Mouse (Mus musculus) central nervous system, embryonic 18 days (tissue): ENCODE results near the gene Gpsm1. TPM values are rescaled to one million over a fixed set of nuclear protein-coding genes. Genes with fewer than 3 reads are reported as not detected.

Experiments used
- polyA plus RNA-seq: library from polyadenylated mRNA; depleted of rRNA; stranded (reverse); fragments of >200 nt; gene quantifications from 2 replicates; pipeline ENCODE4 v1.2.3, GENCODE M21; 2012; rRNA removed

The Gpsm1 gene
- polyA plus RNA-seq, result 133 and 153 TPM in 2 replicates

GRCm38 (mm10) chr2:26315072-26315924, at the start of gene Gpsm1:
Gene Gpsm1 (plus strand): TSS chr2:26315515.

GRCm38 (mm10) chr2:26294457-26294856, 20.9 kb upstream of the Gpsm1 start, which contains the start of gene Ccdc187:
Gene Ccdc187 (minus strand): TSS chr2:26294557.

GRCm38 (mm10) chr2:26351358-26352290, 36.3 kb downstream of the Gpsm1 start, which contains the start of gene Dnlz:
Gene Dnlz (minus strand): TSS chr2:26352110.

GRCm38 (mm10) chr2:26360772-26361171, 45.5 kb downstream of the Gpsm1 start, which contains the start of gene Card9:
Gene Card9 (minus strand): TSS chr2:26360918.

GRCm38 (mm10) chr2:26380131-26380771, 64.9 kb downstream of the Gpsm1 start, which contains the start of gene Snapc4:
Gene Snapc4 (minus strand): TSS chr2:26380653.

GRCm38 (mm10) chr2:26389154-26389690, 73.9 kb downstream of the Gpsm1 start, which contains the start of the genes Entr1 and Pmpca:
Gene Entr1 (minus strand): TSS chr2:26389316.
Gene Pmpca (plus strand): TSS chr2:26389339.

Other genes starting within 250 kb of the Gpsm1 start
- gene Nacc2, start 192.3 kb upstream of the Gpsm1 start, polyA plus RNA-seq, result 10.7 and 11.1 TPM in 2 replicates
- 0.08 and 0.39 TPM in 2 replicates for gene Lhx3, start 107.2 kb upstream of the Gpsm1 start, polyA plus RNA-seq
- 18.2 and 19.5 TPM in 2 replicates for gene Qsox2, start 78.0 kb upstream of the Gpsm1 start, polyA plus RNA-seq
- 1.4 and 1.7 TPM in 2 replicates for gene Ccdc187, start 21.0 kb upstream of the Gpsm1 start, polyA plus RNA-seq
- gene Dnlz, start 36.6 kb downstream of the Gpsm1 start, polyA plus RNA-seq, result 28.5 and 28.7 TPM in 2 replicates
- 2.1 and 3.2 TPM in 2 replicates for gene Card9, start 45.4 kb downstream of the Gpsm1 start, polyA plus RNA-seq
- gene Snapc4, start 65.1 kb downstream of the Gpsm1 start, polyA plus RNA-seq, result 57.9 and 63.3 TPM in 2 replicates
- 294 and 301 TPM in 2 replicates for gene Entr1, start 73.8 kb downstream of the Gpsm1 start, polyA plus RNA-seq
- gene Pmpca, start 73.8 kb downstream of the Gpsm1 start, polyA plus RNA-seq, result 123 and 126 TPM in 2 replicates
- gene Inpp5e, start 93.7 kb downstream of the Gpsm1 start, polyA plus RNA-seq, result 34.4 and 35.6 TPM in 2 replicates
- 35.6 and 37.3 TPM in 2 replicates for gene Sec16a, start 129.7 kb downstream of the Gpsm1 start, polyA plus RNA-seq
- 11.0 and 11.8 TPM in 2 replicates for gene Notch1, start 201.1 kb downstream of the Gpsm1 start, polyA plus RNA-seq